Mouse (Mus musculus) erythroblast, embryonic 14.5 days (primary cell): Measurements from ENCODE around the gene Map3k9.

Experiments used
- GATA1 ChIP-seq: IDR thresholded peaks from 2 replicates; pipeline ENCODE4 v1.6.1; 2012; ENCODE audit warnings: low read length, inconsistent platforms, mixed read lengths
- TAL1 ChIP-seq: IDR thresholded peaks from 3 replicates; pipeline ENCODE4 v1.6.1; 2012; ENCODE audit warnings: low read length, inconsistent platforms, mixed read lengths

GRCm38 (mm10) chr12:81822778-81823480 lies 42.0 kb upstream of the Map3k9 start:
- TF ChIP-seq GATA1 (no peak), TAL1 (no peak)
